Mouse (Mus musculus) neural tube, embryonic 14.5 days (tissue): ENCODE measurements around the gene Cnpy1. TPM values are rescaled to one million over a fixed set of nuclear protein-coding genes. Genes with fewer than 3 reads are reported as not detected.
A peak's percentile ranks its signal among the peaks of the same experiment; 100 is the strongest.

ENCODE experiments used
- ATAC-seq: fragments of 200-750 bp; cut with Nextera tagmentation; 2 replicates; pipeline ENCODE4 v1.8.0; 2017; ENCODE audit warnings: low read depth, mild to moderate bottlenecking, moderate TSS enrichment, moderate library complexity
- H3K27ac ChIP-seq: fragments of 300-500 bp; sonication (generic); 2 replicates; pipeline ENCODE4 v1.5.1; 2014; ENCODE audit warnings: low read depth, mild to moderate bottlenecking, control low read depth, low read length, moderate library complexity, mixed read lengths
- H3K27me3 ChIP-seq: fragments of 300-500 bp; sonication (generic); 2 replicates; pipeline ENCODE4 v1.6.1; 2014; ENCODE audit warnings: low read length; ENCODE audit not compliant: control insufficient read depth, insufficient read depth
- H3K36me3 ChIP-seq: fragments of 300-500 bp; sonication (generic); 2 replicates; pipeline ENCODE4 v1.6.1; 2014; ENCODE audit warnings: low read length, mixed read lengths; ENCODE audit not compliant: control insufficient read depth, insufficient read depth
- H3K4me1 ChIP-seq: fragments of 300-500 bp; sonication (generic); 2 replicates; pipeline ENCODE4 v1.6.1; 2014; ENCODE audit warnings: low read length; ENCODE audit not compliant: control insufficient read depth, insufficient read depth
- H3K4me2 ChIP-seq: fragments of 300-500 bp; sonication (generic); 2 replicates; pipeline ENCODE4 v1.6.1; 2014; ENCODE audit warnings: mild to moderate bottlenecking, low read depth, low read length, control low read depth
- H3K4me3 ChIP-seq: fragments of 300-500 bp; sonication (generic); 2 replicates; pipeline ENCODE4 v1.5.1; 2014; ENCODE audit warnings: low read depth, low read length, control low read depth, mixed read lengths
- H3K9ac ChIP-seq: fragments of 300-500 bp; sonication (generic); replicated peaks from 2 replicates; pipeline ENCODE4 v1.6.1; 2014; ENCODE audit warnings: low read depth, mild to moderate bottlenecking, control low read depth, low read length, mixed read lengths
- H3K9me3 ChIP-seq: fragments of 300-500 bp; sonication (generic); 2 replicates; pipeline ENCODE4 v1.6.1; 2016; ENCODE audit warnings: low read length; ENCODE audit not compliant: control insufficient read depth
- WGBS: fragments of 180-500 bp; shearing (Covaris S2); extraction: QIAGEN DNeasy Blood & Tissue Kit; methylation state at CpG from one replicate; pipeline ENCODE4 v1.1.7; 2014; 5-methylcytosine and 5-hydroxymethylcytosine counted together
- polyA plus RNA-seq: library from polyadenylated mRNA; unstranded; fragments of >200 nt; fragmentation: Nextera tagmentation; extraction: Ambion mirVana; gene quantifications from 2 replicates; pipeline ENCODE4 v1.2.1, GENCODE M21; 2014

Cnpy1 gene
- polyA plus RNA-seq, 1 experiment from 2014 or later = 0.66 TPM

DNA sequence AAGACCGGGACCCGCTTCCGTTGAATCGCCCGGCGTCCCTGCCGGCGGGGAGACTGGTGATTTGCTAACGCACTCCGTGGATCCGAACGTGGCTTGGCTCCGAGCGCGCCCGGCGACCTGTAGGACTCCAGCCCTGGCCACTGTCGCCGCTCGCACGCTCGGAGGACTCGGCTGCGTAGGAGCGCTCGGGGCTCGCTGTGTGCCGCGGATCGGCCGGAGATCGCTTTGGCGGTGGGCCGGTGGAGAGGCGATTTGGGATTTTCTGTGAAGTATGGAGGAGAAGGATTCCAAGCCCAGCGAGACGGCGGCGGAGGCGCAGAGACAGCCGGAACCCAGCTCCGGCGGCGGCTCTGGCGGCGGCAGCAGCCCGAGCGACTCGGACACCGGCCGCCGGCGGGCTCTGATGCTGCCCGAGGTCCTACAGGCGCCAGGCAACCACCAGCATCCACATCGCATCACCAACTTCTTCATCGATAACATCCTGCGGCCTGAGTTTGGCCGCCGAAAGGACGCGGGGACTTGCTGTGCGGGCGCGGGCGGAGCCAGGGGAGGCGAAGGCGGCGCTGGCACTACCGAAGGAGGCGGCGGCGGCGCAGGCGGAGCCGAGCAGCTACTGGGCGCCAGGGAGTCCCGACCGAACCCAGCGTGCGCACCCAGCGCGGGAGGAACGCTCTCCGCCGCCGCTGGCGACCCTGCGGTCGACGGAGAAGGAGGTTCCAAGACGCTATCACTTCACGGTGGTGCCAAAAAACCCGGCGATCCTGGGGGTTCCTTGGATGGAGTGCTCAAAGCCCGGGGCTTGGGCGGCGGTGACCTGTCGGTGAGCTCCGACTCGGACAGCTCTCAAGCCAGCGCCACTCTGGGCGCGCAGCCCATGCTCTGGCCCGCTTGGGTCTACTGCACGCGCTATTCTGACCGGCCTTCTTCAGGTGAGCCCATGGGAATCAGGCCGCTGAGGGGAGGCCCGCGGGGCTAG, 79.1 kb downstream of the Cnpy1 start:
- no peaks in the 10 kb centered on the region for H3K9me3 ChIP-seq
- WGBS = under 1% methylated on average over 102 of the region's 111 CpGs
- H3K4me2 ChIP-seq = peak overlapping the region; percentile 59
- H3K36me3 ChIP-seq = no peaks in the 10 kb centered on the region
- H3K27ac ChIP-seq = no peak overlapping the region
- ATAC-seq = no peak
- peaks cover 15% of the 10 kb centered on the region for H3K4me1 ChIP-seq
- peak overlapping the region; percentile 32 for H3K4me3 ChIP-seq
- peaks cover 65% of the 10 kb centered on the region for H3K27me3 ChIP-seq
- no peak overlapping the region for H3K9ac ChIP-seq

DNA sequence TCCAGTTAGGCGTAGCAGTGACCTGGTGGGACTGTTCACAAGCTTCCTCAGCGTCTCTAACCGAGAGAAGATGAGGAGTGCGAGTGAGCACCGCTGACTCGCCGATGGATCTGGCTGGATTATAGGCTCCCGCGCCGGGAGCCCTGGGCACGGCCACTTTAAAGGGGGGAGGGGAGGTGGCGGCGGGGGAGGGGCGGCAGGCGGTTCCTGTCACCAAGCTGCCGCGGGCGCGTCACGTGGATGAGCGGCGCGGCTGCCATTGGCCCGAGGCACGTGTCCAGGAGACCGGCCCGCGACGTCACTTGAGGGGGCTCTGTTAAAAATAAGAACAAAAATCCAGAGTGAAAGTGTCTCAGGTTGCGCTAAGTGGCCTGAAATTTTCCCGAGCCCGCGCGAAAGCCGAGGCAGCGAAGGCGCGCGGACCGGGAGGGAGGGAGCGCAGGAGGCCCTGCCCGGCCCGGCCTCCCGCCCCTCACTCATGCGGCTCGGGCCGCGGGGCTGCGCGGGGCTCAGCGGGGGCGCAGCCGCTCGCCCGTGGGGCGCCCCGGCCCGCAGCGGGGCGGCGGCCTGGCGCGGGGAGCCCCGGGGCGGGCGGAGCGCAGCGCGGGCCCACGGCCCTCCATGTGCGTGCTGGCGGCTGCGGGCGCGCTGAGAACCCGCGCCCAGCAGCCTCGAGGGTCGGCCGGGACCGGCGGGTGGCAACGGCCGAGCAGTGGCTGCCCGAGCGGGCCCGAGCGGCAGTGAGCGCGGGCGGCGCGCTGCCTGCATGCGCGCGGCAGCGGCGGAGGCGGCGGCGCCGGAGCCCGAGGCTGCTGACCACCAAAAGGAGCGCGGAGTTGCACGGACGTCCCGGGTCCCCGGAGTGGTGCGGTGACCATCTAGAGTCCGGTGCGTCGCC, 80.0 kb downstream of the Cnpy1 start, which contains the start of gene En2:
TSS of gene En2 (plus strand) at position 337 of the 898 bp plus-strand sequence.
- Histone ChIP-seq H3K9ac (no peak within 1 kb of the TSS; the same call in 1 of the 2 replicates), H3K4me3 (peak within 1 kb of the TSS; percentile 32), H3K4me1 (peaks cover 15% of the 10 kb centered on the region), H3K27ac (no peak within 1 kb of the TSS), H3K27me3 (peaks cover 67% of the 10 kb centered on the region), H3K4me2 (peak within 1 kb of the TSS; percentile 59), H3K36me3 (no peaks in the 10 kb centered on the region), H3K9me3 (no peaks in the 10 kb centered on the region)
- under 1% methylated on average over 95 of the region's 113 CpGs for WGBS
- ATAC-seq = peak; percentile 62; the same call in 1 of the 2 replicates

DNA sequence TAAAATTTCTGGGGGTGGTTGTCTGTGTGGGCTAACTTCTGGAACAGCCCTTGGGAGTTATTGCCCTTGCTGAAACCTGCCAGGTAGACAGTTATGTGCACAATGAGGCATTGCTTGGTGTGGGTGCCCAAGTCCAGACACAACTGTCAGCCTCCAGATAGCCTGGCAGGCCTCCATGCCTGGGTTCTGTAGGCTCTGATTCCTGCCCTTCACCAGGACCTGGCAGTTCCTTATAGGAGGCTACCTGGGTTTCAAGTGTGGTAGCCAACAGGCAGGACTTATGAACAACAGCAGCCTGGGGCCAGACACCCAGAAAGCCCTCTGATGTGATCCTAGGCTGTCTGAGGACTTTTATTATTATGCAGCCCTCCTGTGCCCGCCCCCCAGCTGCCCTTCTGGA, 81.7 kb downstream of the Cnpy1 start:
- H3K9ac ChIP-seq = no peak overlapping the region
- no peaks in the 10 kb centered on the region for H3K9me3 ChIP-seq
- 0% methylated on average over 1 of the region's 1 CpGs for WGBS
- no peak overlapping the region for H3K4me3 ChIP-seq
- H3K36me3 ChIP-seq = no peaks in the 10 kb centered on the region
- H3K4me2 ChIP-seq = no peak overlapping the region
- H3K27ac ChIP-seq = no peak overlapping the region
- H3K4me1 ChIP-seq = peaks cover 15% of the 10 kb centered on the region
- peaks cover 72% of the 10 kb centered on the region for H3K27me3 ChIP-seq
- no peak for ATAC-seq

DNA sequence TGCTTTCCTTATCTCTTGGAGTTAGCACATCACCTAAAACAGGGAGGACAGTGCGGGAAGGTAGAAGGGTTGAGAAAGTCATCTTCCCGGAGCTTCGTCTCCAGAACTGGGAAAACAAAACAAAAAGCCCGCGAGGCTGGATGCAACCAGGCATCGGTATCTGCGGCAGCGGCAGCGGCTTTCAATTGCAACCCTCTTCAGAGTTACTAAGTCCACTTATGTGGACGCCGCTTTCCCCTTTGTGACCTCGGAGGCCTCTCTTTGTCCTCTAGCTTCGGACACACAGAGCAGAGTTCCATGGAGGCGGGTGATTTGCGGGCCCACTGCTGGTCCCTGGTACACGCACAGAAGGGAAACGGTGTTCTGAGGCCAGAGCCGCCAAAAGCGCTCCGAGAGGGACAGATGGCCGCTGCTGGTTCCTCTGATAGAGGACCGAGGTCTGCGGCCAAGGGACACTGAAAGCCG, 83.6 kb downstream of the Cnpy1 start:
- 2% methylated on average over 24 of the region's 24 CpGs for WGBS
- Histone ChIP-seq H3K4me2 (no peak overlapping the region), H3K9ac (no peak overlapping the region)

DNA sequence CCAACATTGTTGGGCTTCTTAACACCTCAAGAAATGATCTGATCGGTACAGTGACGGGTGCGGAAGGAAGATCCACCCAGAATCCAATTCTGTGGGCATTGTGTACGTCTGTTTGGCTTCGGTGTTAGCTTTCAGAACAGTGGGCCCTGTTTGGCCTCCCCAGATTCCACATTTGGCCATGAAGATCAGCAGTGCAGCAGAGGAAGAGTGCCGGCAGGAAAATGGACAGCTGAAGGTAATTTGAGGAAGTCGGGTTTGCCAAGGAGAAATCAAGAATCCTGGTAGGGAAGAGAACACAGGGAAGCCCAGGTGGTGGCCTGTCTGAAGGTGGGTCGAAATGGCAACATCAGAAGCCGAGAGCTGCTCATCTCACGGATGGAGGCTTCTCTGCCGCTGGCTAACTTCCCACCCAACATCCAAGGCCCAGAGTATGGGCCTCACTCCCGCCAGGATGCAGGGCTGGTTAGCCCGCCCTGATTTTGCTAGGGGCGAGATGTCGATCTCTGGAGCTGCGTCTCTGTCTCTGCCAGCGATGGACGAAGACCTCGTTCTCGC, 84.1 kb downstream of the Cnpy1 start:
- no peaks in the 10 kb centered on the region for H3K9me3 ChIP-seq
- H3K4me2 ChIP-seq = no peak overlapping the region
- H3K4me1 ChIP-seq = peaks cover 11% of the 10 kb centered on the region
- H3K4me3 ChIP-seq = no peak overlapping the region
- no peak overlapping the region for H3K9ac ChIP-seq
- no peak for ATAC-seq
- peaks cover 81% of the 10 kb centered on the region for H3K27me3 ChIP-seq
- 1% methylated on average over 20 of the region's 20 CpGs for WGBS
- H3K27ac ChIP-seq = no peak overlapping the region
- H3K36me3 ChIP-seq = no peaks in the 10 kb centered on the region

More for the DNA sequence above, 83.6 kb downstream of the Cnpy1 start:
- Histone ChIP-seq H3K27ac (no peak overlapping the region), H3K36me3 (no peaks in the 10 kb centered on the region), H3K4me1 (peaks cover 15% of the 10 kb centered on the region), H3K27me3 (peaks cover 81% of the 10 kb centered on the region), H3K4me3 (no peak overlapping the region), H3K9me3 (no peaks in the 10 kb centered on the region)
- no peak for ATAC-seq

DNA sequence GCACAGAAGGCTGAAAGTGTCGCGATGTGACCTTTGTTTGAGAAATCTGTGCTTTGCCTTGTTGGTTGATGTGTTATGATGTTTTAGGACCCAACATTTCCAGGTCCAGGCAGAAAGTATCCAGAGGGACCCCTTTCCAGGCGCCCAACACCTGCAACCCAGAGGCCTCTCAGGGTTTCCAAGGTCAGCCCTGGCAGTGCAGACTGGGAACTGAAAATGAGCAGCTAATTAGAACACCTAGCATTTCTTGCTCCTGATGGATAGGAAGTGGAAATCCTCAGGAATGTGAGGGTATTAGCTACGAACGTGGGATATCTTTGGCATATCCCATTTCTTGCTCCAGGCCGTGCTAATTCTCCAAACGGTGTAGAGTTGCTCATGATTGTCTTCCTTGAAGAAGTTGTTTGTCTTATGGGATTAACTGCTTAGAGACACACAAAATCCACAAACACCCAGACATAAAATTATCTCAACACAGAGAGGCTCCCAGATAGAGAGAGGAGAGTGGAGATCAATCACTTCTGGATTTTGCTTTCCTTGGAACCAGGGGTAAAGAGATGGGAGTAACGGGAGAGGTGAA, 85.6 kb downstream of the Cnpy1 start:
- Histone ChIP-seq H3K4me1 (no peaks in the 10 kb centered on the region), H3K36me3 (no peaks in the 10 kb centered on the region), H3K4me3 (no peak overlapping the region), H3K27ac (no peak overlapping the region), H3K4me2 (no peak overlapping the region), H3K9ac (no peak overlapping the region), H3K9me3 (no peaks in the 10 kb centered on the region), H3K27me3 (peaks cover 70% of the 10 kb centered on the region)
- ATAC-seq = no peak
- 5% methylated on average over 8 of the region's 8 CpGs for WGBS

DNA sequence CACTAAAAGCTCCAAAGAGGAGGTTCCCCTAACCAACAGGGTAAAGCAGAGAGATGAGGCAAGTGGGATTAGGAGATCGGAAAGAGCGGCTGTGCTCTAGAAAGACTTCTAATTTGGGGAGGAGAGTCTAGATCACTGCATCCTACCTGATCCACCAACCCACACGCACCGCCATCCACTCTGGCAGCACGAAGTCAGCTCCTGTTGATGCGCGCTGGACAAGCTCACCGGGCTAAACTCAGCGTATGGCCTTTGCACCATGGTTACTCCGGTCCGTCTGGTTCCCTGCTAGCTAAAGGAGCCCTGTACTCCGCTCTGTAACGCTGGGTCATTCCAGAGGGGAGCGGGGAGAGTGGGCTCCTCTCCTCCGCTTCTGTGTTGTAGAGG, 86.5 kb downstream of the Cnpy1 start:
- WGBS = 1% methylated on average over 15 of the region's 15 CpGs
- no peak overlapping the region for H3K4me3 ChIP-seq
- H3K4me2 ChIP-seq = no peak overlapping the region

DNA sequence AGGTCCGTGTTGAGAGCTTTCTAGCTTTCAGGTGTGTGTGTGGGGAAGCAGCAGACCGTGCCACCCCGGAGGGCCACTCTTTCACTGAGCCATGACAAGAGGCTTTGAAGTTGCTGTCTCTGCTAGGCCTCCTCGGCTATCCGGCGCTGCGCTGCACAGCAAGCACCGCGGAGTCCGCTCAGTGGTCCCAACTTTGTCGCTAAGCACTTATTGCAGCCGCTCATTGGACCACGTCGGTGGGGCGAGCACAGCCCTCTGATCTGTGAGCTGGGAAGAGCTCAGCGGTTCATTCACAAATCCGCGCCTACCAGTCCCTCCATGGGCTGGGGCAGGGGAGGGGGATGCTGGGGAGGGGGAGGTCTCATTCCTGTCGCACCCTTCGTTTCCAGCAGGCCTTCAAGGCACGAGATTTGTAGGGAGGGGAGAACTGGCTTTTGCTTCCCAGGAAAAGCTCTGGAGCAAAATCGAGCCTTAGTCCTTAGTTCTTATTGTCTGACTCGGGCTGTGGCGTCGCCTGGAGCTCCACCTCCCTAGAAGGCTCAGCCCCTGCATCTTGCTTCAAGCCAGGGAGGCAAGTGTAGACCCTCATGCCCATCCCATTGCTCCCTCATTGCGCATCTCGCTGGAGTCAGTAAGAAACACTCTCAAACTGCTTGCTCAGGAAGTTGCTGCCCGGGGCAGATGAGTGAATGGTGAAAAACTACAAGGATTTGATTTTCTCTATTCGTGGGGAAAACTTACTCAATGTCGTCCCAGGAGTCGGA, 87.1 kb downstream of the Cnpy1 start:
- Histone ChIP-seq H3K4me2 (no peak overlapping the region), H3K9me3 (no peaks in the 10 kb centered on the region), H3K4me1 (no peaks in the 10 kb centered on the region), H3K27me3 (peaks cover 60% of the 10 kb centered on the region), H3K4me3 (no peak overlapping the region), H3K27ac (no peak overlapping the region), H3K9ac (no peak overlapping the region), H3K36me3 (no peaks in the 10 kb centered on the region)
- WGBS = under 1% methylated on average over 31 of the region's 31 CpGs
- ATAC-seq = no peak

More for the DNA sequence above, 86.5 kb downstream of the Cnpy1 start:
- no peaks in the 10 kb centered on the region for H3K9me3 ChIP-seq
- no peaks in the 10 kb centered on the region for H3K36me3 ChIP-seq
- H3K27me3 ChIP-seq = peaks cover 66% of the 10 kb centered on the region
- no peak overlapping the region for H3K27ac ChIP-seq
- no peak; the same call in 1 of the 2 replicates for ATAC-seq
- H3K4me1 ChIP-seq = no peaks in the 10 kb centered on the region
- no peak overlapping the region for H3K9ac ChIP-seq
